Mouse (Mus musculus) embryonic fibroblast, embryonic 13.5 days (primary cell): ENCODE results near the gene St3gal3.

Experiments used
- CTCF ChIP-seq: IDR thresholded peaks from 2 replicates; pipeline ENCODE4 v1.5.1; 2011; ENCODE audit warnings: mild to moderate bottlenecking, control low read depth, low read length, moderate library complexity, borderline replicate concordance; ENCODE audit not compliant: insufficient read depth
- POLR2A ChIP-seq: IDR thresholded peaks from 2 replicates; pipeline ENCODE4 v1.6.1; 2011; ENCODE audit warnings: low read depth, mild to moderate bottlenecking, control low read depth, low read length, moderate library complexity

- TF ChIP-seq POLR2A (no peak), CTCF (no peak)
Measured at GRCm38 (mm10) chr4:117979181-117979580, 155.5 kb downstream of the St3gal3 start.
